Mouse (Mus musculus) neural tube, embryonic 15.5 days (tissue): Measurements from ENCODE around the gene Gsc. TPM values are rescaled to one million over a fixed set of nuclear protein-coding genes. Genes with fewer than 3 reads are reported as not detected.

Experiments
- ATAC-seq: fragments of 200-750 bp; cut with Nextera tagmentation; 2 replicates; pipeline ENCODE4 v1.8.0; 2017; ENCODE audit warnings: mild to moderate bottlenecking, moderate TSS enrichment, moderate library complexity; ENCODE audit not compliant: low FRiP score
- H3K27ac ChIP-seq: fragments of 300-500 bp; sonication (generic); replicated peaks from 2 replicates; pipeline ENCODE4 v1.5.1; 2015; ENCODE audit warnings: mild to moderate bottlenecking, inconsistent platforms
- H3K27me3 ChIP-seq: fragments of 300-500 bp; sonication (generic); replicated peaks from 2 replicates; pipeline ENCODE4 v1.6.1; 2015; ENCODE audit warnings: inconsistent platforms
- H3K36me3 ChIP-seq: fragments of 300-500 bp; sonication (generic); 2 replicates; pipeline ENCODE4 v1.6.1; 2015; ENCODE audit warnings: inconsistent platforms
- H3K4me1 ChIP-seq: fragments of 300-500 bp; sonication (generic); 2 replicates; pipeline ENCODE4 v1.6.1; 2015; ENCODE audit warnings: inconsistent platforms
- H3K4me2 ChIP-seq: fragments of 300-500 bp; sonication (generic); 2 replicates; pipeline ENCODE4 v1.6.1; 2015; ENCODE audit warnings: inconsistent platforms, mild to moderate bottlenecking, moderate library complexity
- H3K4me3 ChIP-seq: fragments of 300-500 bp; sonication (generic); replicated peaks from 2 replicates; pipeline ENCODE4 v1.5.1; 2015; ENCODE audit warnings: mild to moderate bottlenecking, inconsistent platforms
- H3K9ac ChIP-seq: fragments of 300-500 bp; sonication (generic); replicated peaks from 2 replicates; pipeline ENCODE4 v1.6.1; 2015; ENCODE audit warnings: mild to moderate bottlenecking, inconsistent platforms
- H3K9me3 ChIP-seq: fragments of 300-500 bp; sonication (generic); replicated peaks from 2 replicates; pipeline ENCODE4 v1.6.1; 2016; ENCODE audit warnings: inconsistent platforms
- WGBS: fragments of 180-500 bp; shearing (Covaris S2); methylation state at CpG from one replicate; pipeline ENCODE4 v1.1.7; 2015; ENCODE audit warnings: mixed read lengths; 5-methylcytosine and 5-hydroxymethylcytosine counted together
- polyA plus RNA-seq: library from polyadenylated mRNA; unstranded; fragments of >200 nt; fragmentation: Nextera tagmentation; extraction: Ambion mirVana; gene quantifications from 2 replicates; pipeline ENCODE4 v1.2.1, GENCODE M21; 2015

Gene Gsc
- polyA plus RNA-seq, 1 experiment from 2014 or later: not detected

- H3K4me1 ChIP-seq: peaks cover 8% of the 10 kb centered on the region; the same call in 1 of the 2 replicates
Measured at GRCm38 (mm10) chr12:104422615-104423392, 50.3 kb downstream of the Gsc start.

More at GRCm38 (mm10) chr12:104422615-104423392, 50.3 kb downstream of the Gsc start:
- 71% methylated on average over 11 of the region's 11 CpGs for WGBS
- Histone ChIP-seq H3K4me2 (no peak overlapping the region), H3K9me3 (no peaks in the 10 kb centered on the region), H3K4me3 (no peak overlapping the region), H3K36me3 (no peaks in the 10 kb centered on the region), H3K27ac (no peak overlapping the region), H3K9ac (no peak overlapping the region), H3K27me3 (0 out of 2 replicates have a peak, but pooled peaks cover 2% of the 10 kb centered on the region)
- no peak; the same call in 1 of the 2 replicates for ATAC-seq

Other genes starting within 250 kb of the Gsc start
- gene Serpina3g, start 237.1 kb downstream of the Gsc start, polyA plus RNA-seq: 3.8 and 17.8 TPM in 2 replicates
- 0.23 and 4.6 TPM in 2 replicates for gene Serpina3i, start 210.2 kb downstream of the Gsc start, polyA plus RNA-seq
- gene Serpina3j, start 158.8 kb downstream of the Gsc start, polyA plus RNA-seq: 0.34 TPM in 1 of 2 replicates, not detected in the other
- not detected in 2 replicates for gene Serpina3k, start 134.8 kb downstream of the Gsc start, polyA plus RNA-seq
- gene Serpina3m, start 134.8 kb downstream of the Gsc start, polyA plus RNA-seq: not detected in 2 replicates
- gene Serpina3n, start 66.6 kb downstream of the Gsc start, polyA plus RNA-seq: 2.5 and 2.7 TPM in 2 replicates